Mouse (Mus musculus) CH12.LX (cell line): ENCODE results near the gene Nsd1.

Experiments
- CTCF ChIP-seq, 2 experiments: IDR thresholded peaks in 1 of 2; conservative IDR thresholded peaks in 1 of 2; 2 replicates each; pipeline ENCODE4 v1.5.1; 2011 to 2012; ENCODE audit warnings: low read depth in 2 of 2, low read length in 2 of 2, improper control_type of control experiment in 1 of 2, inconsistent platforms in 1 of 2, mild to moderate bottlenecking in 1 of 2, moderate library complexity in 1 of 2
- EP300 ChIP-seq: IDR thresholded peaks from 2 replicates; pipeline ENCODE4 v1.6.1; 2011; ENCODE audit warnings: low read length, improper control_type of control experiment
- HCFC1 ChIP-seq: IDR thresholded peaks from 2 replicates; pipeline ENCODE4 v1.6.1; 2012; ENCODE audit warnings: low read depth, mild to moderate bottlenecking, inconsistent platforms, low read length, improper control_type of control experiment
- JUND ChIP-seq: conservative IDR thresholded peaks from 2 replicates; pipeline ENCODE4 v1.6.1; 2011; ENCODE audit warnings: low read depth, low read length, improper control_type of control experiment
- POLR2A ChIP-seq: IDR thresholded peaks from 2 replicates; pipeline ENCODE4 v1.6.1; 2011; ENCODE audit warnings: low read depth, mild to moderate bottlenecking, improper control_type of control experiment, low read length
- SMC3 ChIP-seq: IDR thresholded peaks from 2 replicates; pipeline ENCODE4 v1.6.1; 2011; ENCODE audit warnings: low read depth, low read length, improper control_type of control experiment
- USF2 ChIP-seq: conservative IDR thresholded peaks from 2 replicates; pipeline ENCODE4 v1.6.1; 2011; ENCODE audit warnings: low read depth, low read length, improper control_type of control experiment

DNA sequence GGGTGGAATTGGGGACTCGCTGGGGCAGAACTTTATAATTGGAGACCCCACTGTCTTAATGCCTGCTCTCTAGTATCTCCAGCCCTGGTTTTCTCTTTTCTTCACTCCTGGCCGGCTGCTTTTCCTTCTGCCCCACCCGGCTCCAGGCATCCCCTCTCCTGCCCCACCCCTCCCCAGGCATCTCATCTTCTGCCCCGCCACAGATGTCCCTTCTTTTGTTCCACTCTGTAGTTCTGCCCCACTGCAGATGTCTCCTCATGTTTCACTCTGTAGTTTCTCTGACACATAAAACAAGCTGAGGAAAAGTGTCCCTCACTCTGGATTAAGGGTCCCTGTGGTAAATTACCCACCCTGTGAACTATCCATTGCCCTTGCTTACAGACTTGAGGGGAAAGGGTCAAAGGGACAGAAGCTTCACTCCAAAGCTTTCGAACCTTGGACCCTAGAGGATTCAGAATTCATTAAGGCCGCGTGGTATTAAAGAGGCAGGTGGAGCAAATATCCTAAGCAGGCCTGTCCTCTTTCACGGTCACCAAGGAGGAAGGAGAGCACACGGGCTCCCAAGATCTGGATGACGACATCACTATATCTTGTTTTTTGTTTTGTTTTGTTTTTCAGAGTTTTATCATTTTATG is 127.9 kb downstream of the Nsd1 start:
- TF ChIP-seq CTCF (conservative IDR thresholded peaks at IDR 0.05 in 1 of 2, IDR thresholded peaks at IDR 0.05 in 1 of 2; ENCODE audit: low read depth in 2 of 2, low read length in 2 of 2): no peak
- no peak for TF ChIP-seq HCFC1
- TF ChIP-seq SMC3: no peak
- TF ChIP-seq USF2: no peak
- no peak for TF ChIP-seq EP300
- no peak for TF ChIP-seq JUND
- TF ChIP-seq POLR2A: no peak
